Comparison of ENCODE assay signal across 29 mouse cellular contexts in the genomic region with DNA sequence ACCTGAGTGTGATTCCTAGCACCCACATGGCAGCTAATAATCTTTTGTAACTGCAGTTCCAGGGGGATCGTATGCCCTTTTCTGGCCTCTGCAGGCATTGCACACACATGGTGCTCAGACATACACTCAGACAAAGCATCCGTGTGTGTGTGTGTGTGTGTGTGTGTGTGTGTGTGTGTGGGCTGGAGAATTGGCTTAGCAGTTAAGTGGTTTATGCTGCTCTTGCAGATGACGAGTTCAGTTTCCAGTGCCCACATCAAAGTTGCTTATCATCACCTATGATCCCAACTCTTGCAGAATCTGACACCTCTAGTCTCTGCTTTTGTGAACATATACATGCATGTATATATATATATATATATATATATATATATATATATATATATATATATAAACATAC.
DNase-seq lines count a peak whose midpoint lies in the region; ATAC-seq lines count a peak whose summit lies in the region.
"Had no signal": no experiment of that assay in that cellular context is flagged by ENCODE, and none has a peak within 500 bp of the region (broad histone marks: within the 10 kb centered on the region; RNA-seq: fewer than 3 reads in every experiment).

No protein-coding gene starts in this region.

- 85% methylated on average over 3 of the region's 3 CpGs for WGBS in heart, embryonic 12.5 days
- whole genome bisulfite sequencing in kidney, embryonic 15.5 days, result 93% methylated on average over 3 of the region's 3 CpGs

- no peak overlapping the region for H3K4me2 ChIP-seq in heart, embryonic 12.5 days
- H3K4me2 ChIP-seq in kidney, embryonic 15.5 days, result no peak overlapping the region
- H3K4me2 ChIP-seq: embryonic facial prominence, embryonic 13.5 days; forebrain, embryonic 12.5 days; forebrain, embryonic 15.5 days; hindbrain, embryonic 12.5 days; hindbrain, embryonic 15.5 days had no signal

- no peak overlapping the region for H3K27ac ChIP-seq in heart, embryonic 12.5 days (ENCODE audit: poor library complexity, severe bottlenecking)
- H3K27ac ChIP-seq in kidney, embryonic 15.5 days, result no peak overlapping the region
- H3K27ac ChIP-seq: embryonic facial prominence, embryonic 10.5 days; embryonic facial prominence, embryonic 13.5 days; forebrain, embryonic 12.5 days; forebrain, embryonic 15.5 days; heart, adult 2 months; heart, embryonic 10.5 days; hindbrain, embryonic 12.5 days; hindbrain, embryonic 15.5 days had no signal

- no peak overlapping the region for H3K4me3 ChIP-seq in heart, embryonic 12.5 days
- no peak overlapping the region for H3K4me3 ChIP-seq in kidney, embryonic 15.5 days (replicated peaks)
- H3K4me3 ChIP-seq: embryonic facial prominence, embryonic 10.5 days; embryonic facial prominence, embryonic 13.5 days; erythroblast, embryonic 14.5 days; forebrain, embryonic 12.5 days; forebrain, embryonic 15.5 days; heart, adult 2 months; heart, embryonic 10.5 days; hindbrain, embryonic 12.5 days; hindbrain, embryonic 15.5 days had no signal

- ATAC-seq in activated CD4-positive, CD25-positive, alpha-beta regulatory T cell, adult 4 months, result peak; percentile 51
- ATAC-seq in heart, embryonic 12.5 days (ENCODE audit: insufficient number of reproducible peaks, low FRiP score), result no peak
- no peak for ATAC-seq in kidney, embryonic 15.5 days (replicated peaks; ENCODE audit: low FRiP score)
- ATAC-seq: forebrain, embryonic 15.5 days; intestine, postnatal 0 days; Patski had no signal

- H3K27me3 ChIP-seq in heart, embryonic 12.5 days (replicated peaks), result no peaks in the 10 kb centered on the region
- H3K27me3 ChIP-seq in kidney, embryonic 15.5 days, result no peaks in the 10 kb centered on the region
- H3K27me3 ChIP-seq: CH12.LX; forebrain, embryonic 15.5 days; hindbrain, embryonic 15.5 days; Patski had no signal

- no peaks in the 10 kb centered on the region for H3K36me3 ChIP-seq in heart, embryonic 12.5 days
- no peaks in the 10 kb centered on the region for H3K36me3 ChIP-seq in kidney, embryonic 15.5 days
- H3K36me3 ChIP-seq: embryonic facial prominence, embryonic 10.5 days; embryonic facial prominence, embryonic 13.5 days; forebrain, embryonic 12.5 days; forebrain, embryonic 15.5 days; G1E; heart, embryonic 10.5 days; hindbrain, embryonic 12.5 days; hindbrain, embryonic 15.5 days had no signal

- peak; percentile 48 for DNase-seq in CD4-positive, CD25-positive, alpha-beta regulatory T cell, adult 2 months (ENCODE audit: low read depth, low spot score)
- DNase-seq in naive thymus-derived CD4-positive, alpha-beta T cell, adult 2 months (ENCODE audit: low read depth), result peak; percentile 77
- no peak for DNase-seq in right cerebral cortex, postnatal 14 days
- DNase-seq: adrenal gland, adult 8-10 months; adrenal gland, postnatal 25 days; B cell, adult 2 months; cerebellum, adult 11-12 months; cerebellum, adult 8-10 months; cerebellum, postnatal 10 days; cerebellum, postnatal 36 days; embryo, embryonic 11 days; gastrocnemius, postnatal 10 days; gastrocnemius, postnatal 36 days; heart, adult 2 months had no signal

- peaks cover 10% of the 10 kb centered on the region; the same call in 1 of the 2 replicates for H3K4me1 ChIP-seq in heart, embryonic 12.5 days (replicated peaks)
- H3K4me1 ChIP-seq in kidney, embryonic 15.5 days, result peaks cover 33% of the 10 kb centered on the region

- no peaks in the 10 kb centered on the region for H3K9me3 ChIP-seq in heart, embryonic 12.5 days (replicated peaks)
- H3K9me3 ChIP-seq in kidney, embryonic 15.5 days (replicated peaks), result no peaks in the 10 kb centered on the region
- H3K9me3 ChIP-seq: embryonic facial prominence, embryonic 10.5 days; embryonic facial prominence, embryonic 13.5 days; forebrain, embryonic 12.5 days; forebrain, embryonic 15.5 days; heart, embryonic 10.5 days; hindbrain, embryonic 12.5 days; hindbrain, embryonic 15.5 days had no signal

- no peak overlapping the region for H3K9ac ChIP-seq in heart, embryonic 12.5 days
- no peak overlapping the region for H3K9ac ChIP-seq in kidney, embryonic 15.5 days
- H3K9ac ChIP-seq: embryonic facial prominence, embryonic 13.5 days; forebrain, embryonic 12.5 days; forebrain, embryonic 15.5 days; hindbrain, embryonic 12.5 days; hindbrain, embryonic 15.5 days had no signal
